Mouse (Mus musculus) MEL (cell line): ENCODE data around the gene Olfr172. TPM values are rescaled to one million over a fixed set of nuclear protein-coding genes. Genes with fewer than 3 reads are reported as not detected.
A peak's percentile ranks its signal among the peaks of the same experiment; 100 is the strongest.

Experiments used
- DNase-seq: peaks from one replicate; pipeline ENCODE4 v3.0.0; 2011; ENCODE audit warnings: low read depth, low spot score
- H3K27ac ChIP-seq: 2 replicates; pipeline ENCODE4 v1.5.1; 2012; ENCODE audit warnings: low read depth, mild to moderate bottlenecking, control low read depth, low read length, moderate library complexity; ENCODE audit not compliant: control insufficient read depth
- H3K27me3 ChIP-seq, 2 experiments: fragments of 150-350 bp in 1 of 2; sonication (generic) in 1 of 2; 2 replicates each; pipeline ENCODE4 v1.6.1; 2012; ENCODE audit warnings: low read length in 2 of 2, mild to moderate bottlenecking in 2 of 2, improper control_type of control experiment in 1 of 2, moderate library complexity in 1 of 2; ENCODE audit not compliant: insufficient read depth in 2 of 2, control insufficient read depth in 1 of 2
- H3K36me3 ChIP-seq, 2 experiments: 2 replicates each; pipeline ENCODE4 v1.6.1; 2012 to 2014; ENCODE audit warnings: low read length in 2 of 2, improper control_type of control experiment in 1 of 2, inconsistent platforms in 1 of 2, mild to moderate bottlenecking in 1 of 2; ENCODE audit not compliant: insufficient read depth in 2 of 2, control insufficient read depth in 1 of 2
- H3K4me1 ChIP-seq, 2 experiments: fragments of 150-350 bp in 1 of 2; sonication (generic) in 1 of 2; 2 replicates each; pipeline ENCODE4 v1.6.1; 2012; ENCODE audit warnings: low read length in 2 of 2, improper control_type of control experiment in 1 of 2, mild to moderate bottlenecking in 1 of 2; ENCODE audit not compliant: insufficient read depth in 2 of 2, control insufficient read depth in 1 of 2
- H3K4me3 ChIP-seq, 2 experiments: fragments of 150-350 bp in 1 of 2; sonication (generic) in 1 of 2; 2 replicates each; pipeline ENCODE4 v1.5.1; 2012; ENCODE audit warnings: low read depth in 2 of 2, low read length in 2 of 2, mild to moderate bottlenecking in 2 of 2, moderate library complexity in 2 of 2, control low read depth in 1 of 2, improper control_type of control experiment in 1 of 2; ENCODE audit not compliant: control insufficient read depth in 1 of 2, insufficient read depth in 1 of 2
- H3K79me2 ChIP-seq: 2 replicates; pipeline ENCODE4 v1.6.1; 2012; ENCODE audit warnings: mild to moderate bottlenecking, low read length, moderate library complexity; ENCODE audit not compliant: control insufficient read depth, poor library complexity, insufficient read depth
- H3K9ac ChIP-seq: 2 replicates; pipeline ENCODE4 v1.6.1; 2012; ENCODE audit warnings: low read depth, mild to moderate bottlenecking, control low read depth, low read length, moderate library complexity; ENCODE audit not compliant: control insufficient read depth, poor library complexity, severe bottlenecking
- H3K9me3 ChIP-seq: fragments of 150-350 bp; sonication (generic); replicated peaks from 2 replicates; pipeline ENCODE4 v1.6.1; 2012; ENCODE audit warnings: mild to moderate bottlenecking, low read length, improper control_type of control experiment, moderate library complexity; ENCODE audit not compliant: insufficient read depth
- BHLHE40 ChIP-seq: IDR thresholded peaks from 2 replicates; pipeline ENCODE4 v1.6.1; 2012; ENCODE audit warnings: low read depth, mild to moderate bottlenecking, inconsistent platforms, low read length, improper control_type of control experiment, borderline replicate concordance
- CHD1 ChIP-seq: IDR thresholded peaks from 2 replicates; pipeline ENCODE4 v1.6.1; 2012; ENCODE audit warnings: low read depth, mild to moderate bottlenecking, inconsistent platforms, low read length, improper control_type of control experiment
- CTCF ChIP-seq, 3 experiments: IDR thresholded peaks in 2 of 3; conservative IDR thresholded peaks in 1 of 3; 2 replicates each; pipeline ENCODE4 v1.5.1; 2011 to 2012; ENCODE audit warnings: low read length in 3 of 3, low read depth in 2 of 3, mild to moderate bottlenecking in 2 of 3, improper control_type of control experiment in 1 of 3, inconsistent platforms in 1 of 3, mixed read lengths in 1 of 3, moderate library complexity in 1 of 3; ENCODE audit not compliant: control insufficient read depth in 1 of 3, insufficient read depth in 1 of 3, poor library complexity in 1 of 3, severe bottlenecking in 1 of 3
- E2F4 ChIP-seq: IDR thresholded peaks from 2 replicates; pipeline ENCODE4 v1.6.1; 2011; ENCODE audit warnings: low read depth, low read length, improper control_type of control experiment, borderline replicate concordance
- ELF1 ChIP-seq: IDR thresholded peaks from 2 replicates; pipeline ENCODE4 v1.6.1; 2014; ENCODE audit warnings: low read depth, mild to moderate bottlenecking, inconsistent platforms, low read length, improper control_type of control experiment, moderate library complexity
- ETS1 ChIP-seq: IDR thresholded peaks from 2 replicates; pipeline ENCODE4 v1.6.1; 2012; ENCODE audit warnings: low read depth, mild to moderate bottlenecking, inconsistent platforms, low read length, improper control_type of control experiment, moderate library complexity
- GABPA ChIP-seq: IDR thresholded peaks from 2 replicates; pipeline ENCODE4 v1.6.1; 2012; ENCODE audit warnings: low read depth, mild to moderate bottlenecking, inconsistent platforms, low read length, improper control_type of control experiment, moderate library complexity
- KAT2A ChIP-seq: conservative IDR thresholded peaks from 2 replicates; pipeline ENCODE4 v1.6.1; 2012; ENCODE audit warnings: low read depth, low read length, improper control_type of control experiment, inconsistent platforms
- MAZ ChIP-seq: IDR thresholded peaks from 2 replicates; pipeline ENCODE4 v1.6.1; 2012; ENCODE audit warnings: low read depth, mild to moderate bottlenecking, inconsistent platforms, low read length, improper control_type of control experiment
- MEF2A ChIP-seq: IDR thresholded peaks from 2 replicates; pipeline ENCODE4 v1.6.1; 2014; ENCODE audit warnings: low read depth, mild to moderate bottlenecking, inconsistent platforms, low read length, improper control_type of control experiment; ENCODE audit not compliant: poor library complexity, insufficient replicate concordance, severe bottlenecking; ENCODE audit errors: extremely low read depth
- MXI1 ChIP-seq: IDR thresholded peaks from 2 replicates; pipeline ENCODE4 v1.6.1; 2011; ENCODE audit warnings: mild to moderate bottlenecking, low read depth, low read length, improper control_type of control experiment
- MYC ChIP-seq: IDR thresholded peaks from 2 replicates; pipeline ENCODE4 v1.6.1; 2011; ENCODE audit warnings: low read depth, mild to moderate bottlenecking, low read length, improper control_type of control experiment, moderate library complexity
- NELFE ChIP-seq: IDR thresholded peaks from 2 replicates; pipeline ENCODE4 v1.6.1; 2011; ENCODE audit warnings: low read depth, low read length, improper control_type of control experiment
- RAD21 ChIP-seq: IDR thresholded peaks from 2 replicates; pipeline ENCODE4 v1.6.1; 2011; ENCODE audit warnings: mild to moderate bottlenecking, low read depth, low read length, improper control_type of control experiment
- SIN3A ChIP-seq: IDR thresholded peaks from 2 replicates; pipeline ENCODE4 v1.6.1; 2012; ENCODE audit warnings: low read length, improper control_type of control experiment, inconsistent platforms
- SMC3 ChIP-seq: IDR thresholded peaks from 2 replicates; pipeline ENCODE4 v1.6.1; 2011; ENCODE audit warnings: low read depth, low read length, improper control_type of control experiment
- TBP ChIP-seq: IDR thresholded peaks from 2 replicates; pipeline ENCODE4 v1.8.0; 2011; ENCODE audit warnings: low read depth, low read length, improper control_type of control experiment
- USF1 ChIP-seq: IDR thresholded peaks from 2 replicates; pipeline ENCODE4 v1.6.1; 2014; ENCODE audit warnings: low read depth, mild to moderate bottlenecking, inconsistent platforms, low read length, improper control_type of control experiment, moderate library complexity
- USF2 ChIP-seq, 2 experiments: IDR thresholded peaks; 2 replicates each; pipeline ENCODE4 v1.6.1; 2011 to 2012; ENCODE audit warnings: improper control_type of control experiment in 2 of 2, low read length in 2 of 2, borderline replicate concordance in 1 of 2, inconsistent platforms in 1 of 2, low read depth in 1 of 2, mild to moderate bottlenecking in 1 of 2; ENCODE audit not compliant: insufficient read depth in 1 of 2
- ZC3H11A ChIP-seq: IDR thresholded peaks from 2 replicates; pipeline ENCODE4 v1.6.1; 2012; ENCODE audit warnings: low read depth, mild to moderate bottlenecking, inconsistent platforms, low read length, improper control_type of control experiment
- ZKSCAN1 ChIP-seq: IDR thresholded peaks from 2 replicates; pipeline ENCODE4 v1.6.1; 2012; ENCODE audit warnings: low read depth, mild to moderate bottlenecking, inconsistent platforms, low read length, improper control_type of control experiment, moderate library complexity
- ZMIZ1 ChIP-seq: IDR thresholded peaks from 2 replicates; pipeline ENCODE4 v1.6.1; 2012; ENCODE audit warnings: low read depth, mild to moderate bottlenecking, inconsistent platforms, low read length, improper control_type of control experiment, moderate library complexity
- ZNF384 ChIP-seq: IDR thresholded peaks from 2 replicates; pipeline ENCODE4 v1.6.1; 2012; ENCODE audit warnings: low read depth, mild to moderate bottlenecking, inconsistent platforms, low read length, improper control_type of control experiment
- polyA plus RNA-seq, 2 experiments: library from polyadenylated mRNA; stranded (reverse) in 1 of 2; unstranded in 1 of 2; fragments of >175 nt in 1 of 2; fragments of >200 nt in 1 of 2; gene quantifications; 2 replicates each; pipeline versions ENCODE4 v1.2.1 to v1.2.4; 2012; ENCODE audit warnings: low replicate concordance in 2 of 2, low read depth in 1 of 2; ENCODE audit not compliant: insufficient read length in 2 of 2, insufficient read depth in 1 of 2, missing spikeins in 1 of 2
- total RNA-seq: library from RNA; depleted of rRNA; stranded (reverse); fragments of 300-350 nt; gene quantifications from 2 replicates; pipeline ENCODE4 v1.2.3, GENCODE M21; 2012

Gene Olfr172
- total and polyA plus RNA-seq, 3 experiments, result not detected

DNA sequence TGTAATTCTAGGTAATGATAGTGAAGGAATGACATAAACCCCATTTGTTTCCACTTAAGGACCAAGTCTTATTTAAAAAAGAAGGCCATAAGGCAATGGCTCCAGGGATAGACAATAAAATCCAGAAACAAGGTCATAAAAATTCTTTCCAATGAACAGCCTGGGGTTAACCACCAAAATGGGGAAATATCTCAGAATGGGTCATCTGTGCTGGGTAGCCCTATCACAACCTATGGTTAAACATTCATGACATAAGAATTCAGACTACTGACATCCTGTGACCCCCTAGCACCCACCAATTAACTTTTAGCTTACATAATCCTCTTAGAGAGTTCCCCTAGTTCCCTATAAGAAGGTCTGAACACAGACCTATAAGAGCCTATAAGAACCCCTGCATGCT is 6.8 kb downstream of the Olfr172 start:
- no peak for TF ChIP-seq ZC3H11A
- TF ChIP-seq TBP, result no peak
- TF ChIP-seq MXI1, result no peak
- no peak for TF ChIP-seq ETS1
- TF ChIP-seq BHLHE40, result no peak
- TF ChIP-seq MEF2A, result no peak
- TF ChIP-seq SIN3A, result no peak
- no peak for TF ChIP-seq MYC
- TF ChIP-seq NELFE, result no peak
- TF ChIP-seq KAT2A, result no peak
- no peak for TF ChIP-seq USF1
- TF ChIP-seq USF2 (IDR thresholded peaks at IDR 0.05; ENCODE audit: borderline replicate concordance in 1 of 2, insufficient read depth in 1 of 2, low read depth in 1 of 2, low read length in 2 of 2), result no peak
- TF ChIP-seq E2F4, result no peak
- TF ChIP-seq ZNF384, result no peak
- no peak for TF ChIP-seq ELF1
- DNase-seq, result no peak
- Histone ChIP-seq H3K79me2 (no peaks in the 10 kb centered on the region), H3K4me1 (no peaks in the 10 kb centered on the region), H3K27ac (no peak overlapping the region), H3K4me3 (no peak overlapping the region), H3K27me3 (no peaks in the 10 kb centered on the region), H3K36me3 (no peaks in the 10 kb centered on the region), H3K9ac (no peak overlapping the region), H3K9me3 (no peaks in the 10 kb centered on the region)

DNA sequence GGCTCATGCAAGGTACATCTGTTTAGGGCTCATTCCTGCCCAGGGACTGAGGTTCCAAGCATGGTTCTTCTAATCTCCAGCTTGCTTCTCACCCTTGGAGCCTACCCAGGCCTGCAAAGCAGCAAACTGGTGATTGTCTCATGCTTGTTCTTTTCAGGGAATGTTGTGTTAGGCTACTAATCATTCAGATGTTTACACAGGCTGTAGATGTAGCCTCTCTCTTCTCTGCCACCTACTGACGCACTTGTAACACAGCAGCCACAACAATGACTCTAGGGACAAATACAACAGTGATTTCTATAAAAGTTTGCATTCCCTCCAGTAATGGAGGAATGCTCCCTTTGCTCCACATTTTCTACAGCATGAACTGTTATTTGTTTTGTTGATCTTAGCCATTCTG is 11.7 kb downstream of the Olfr172 start:
- Histone ChIP-seq H3K27me3 (no peaks in the 10 kb centered on the region), H3K4me1 (no peaks in the 10 kb centered on the region), H3K4me3 (no peak overlapping the region), H3K9me3 (no peaks in the 10 kb centered on the region), H3K27ac (no peak overlapping the region), H3K9ac (no peak overlapping the region), H3K79me2 (no peaks in the 10 kb centered on the region), H3K36me3 (no peaks in the 10 kb centered on the region)
- peak; percentile 42 for DNase-seq
- TF ChIP-seq ETS1, result no peak
- TF ChIP-seq CTCF (IDR thresholded peaks at IDR 0.05 in 2 of 3, conservative IDR thresholded peaks at IDR 0.05 in 1 of 3; ENCODE audit: control insufficient read depth in 1 of 3, insufficient read depth in 1 of 3, low read depth in 2 of 3, low read length in 3 of 3, poor library complexity in 1 of 3, severe bottlenecking in 1 of 3), result peak; percentile 35 to 58 (median 47)
- TF ChIP-seq MEF2A, result no peak
- peak; percentile 63 for TF ChIP-seq SMC3
- TF ChIP-seq CHD1, result no peak
- TF ChIP-seq MYC, result no peak
- no peak for TF ChIP-seq ZKSCAN1
- TF ChIP-seq GABPA, result no peak
- TF ChIP-seq USF1, result no peak
- TF ChIP-seq MAZ, result no peak
- TF ChIP-seq ZMIZ1, result no peak
- peak; percentile 57 for TF ChIP-seq RAD21
